Mouse (Mus musculus) CH12.LX (cell line): ENCODE measurements around the gene Dzank1. TPM values are rescaled to one million over a fixed set of nuclear protein-coding genes. Genes with fewer than 3 reads are reported as not detected.

Source experiments
- DNase-seq: peaks from one replicate; pipeline ENCODE4 v3.0.0-alpha.2; 2013; ENCODE audit errors: extremely low read depth
- H3K27ac ChIP-seq: 2 replicates; pipeline ENCODE4 v1.5.1; 2012; ENCODE audit warnings: low read depth, mild to moderate bottlenecking, control low read depth, moderate library complexity; ENCODE audit not compliant: insufficient read depth
- H3K27me3 ChIP-seq: replicated peaks from 2 replicates; pipeline ENCODE3; 2012; ENCODE audit warnings: inconsistent platforms
- H3K36me3 ChIP-seq, 2 experiments: replicated peaks in 1 of 2; 2 replicates each; pipeline versions ENCODE3 to v1.6.1; 2012; ENCODE audit warnings: inconsistent platforms in 1 of 2, low read length in 1 of 2, mild to moderate bottlenecking in 1 of 2, mixed read lengths in 1 of 2, moderate library complexity in 1 of 2; ENCODE audit not compliant: control insufficient read depth in 1 of 2, insufficient read depth in 1 of 2
- H3K4me1 ChIP-seq, 2 experiments: 2 replicates each; pipeline ENCODE4 v1.6.1; 2012; ENCODE audit warnings: inconsistent platforms in 1 of 2, moderate library complexity in 1 of 2; ENCODE audit not compliant: insufficient read depth in 2 of 2, control insufficient read depth in 1 of 2
- H3K4me2 ChIP-seq: 2 replicates; pipeline ENCODE4 v1.6.1; 2012; ENCODE audit warnings: low read depth, mild to moderate bottlenecking, control low read depth; ENCODE audit not compliant: poor library complexity, insufficient read depth, severe bottlenecking
- H3K4me3 ChIP-seq, 3 experiments: fragments of 150-350 bp in 1 of 3; sonication (generic) in 1 of 3; replicated peaks in 1 of 3; 2 replicates each; pipeline versions ENCODE3 to v1.5.1; 2011 to 2012; ENCODE audit warnings: low read depth in 2 of 3, low read length in 2 of 3, mild to moderate bottlenecking in 2 of 3, moderate library complexity in 2 of 3, control low read depth in 1 of 3, improper control_type of control experiment in 1 of 3, inconsistent platforms in 1 of 3, mixed read lengths in 1 of 3; ENCODE audit not compliant: poor library complexity in 1 of 3
- H3K79me2 ChIP-seq: replicated peaks from 2 replicates; pipeline ENCODE4 v1.6.1; 2012; ENCODE audit warnings: mild to moderate bottlenecking, moderate library complexity; ENCODE audit not compliant: control insufficient read depth, poor library complexity, insufficient read depth, severe bottlenecking; ENCODE audit errors: extremely low read depth
- H3K9ac ChIP-seq: 2 replicates; pipeline ENCODE4 v1.6.1; 2012; ENCODE audit warnings: low read depth, mild to moderate bottlenecking, control low read depth, moderate library complexity; ENCODE audit not compliant: insufficient read depth
- H3K9me3 ChIP-seq: replicated peaks from 2 replicates; pipeline ENCODE3; 2012; ENCODE audit warnings: low read length, inconsistent platforms, mixed read lengths
- CHD1 ChIP-seq: IDR thresholded peaks from 2 replicates; pipeline ENCODE4 v1.6.1; 2012; ENCODE audit warnings: low read depth, low read length, improper control_type of control experiment, inconsistent platforms
- CTCF ChIP-seq, 2 experiments: IDR thresholded peaks in 1 of 2; conservative IDR thresholded peaks in 1 of 2; 2 replicates each; pipeline ENCODE4 v1.5.1; 2011 to 2012; ENCODE audit warnings: low read depth in 2 of 2, low read length in 2 of 2, improper control_type of control experiment in 1 of 2, inconsistent platforms in 1 of 2, mild to moderate bottlenecking in 1 of 2, moderate library complexity in 1 of 2
- E2F4 ChIP-seq: IDR thresholded peaks from 2 replicates; pipeline ENCODE4 v1.6.1; 2011; ENCODE audit warnings: low read depth, low read length, improper control_type of control experiment; ENCODE audit not compliant: insufficient replicate concordance
- ELF1 ChIP-seq: IDR thresholded peaks from 2 replicates; pipeline ENCODE4 v1.6.1; 2014; ENCODE audit warnings: low read depth, mild to moderate bottlenecking, inconsistent platforms, low read length, improper control_type of control experiment
- EP300 ChIP-seq: IDR thresholded peaks from 2 replicates; pipeline ENCODE4 v1.6.1; 2011; ENCODE audit warnings: low read length, improper control_type of control experiment
- ETS1 ChIP-seq: conservative IDR thresholded peaks from 2 replicates; pipeline ENCODE4 v1.6.1; 2012; ENCODE audit warnings: low read depth, mild to moderate bottlenecking, inconsistent platforms, low read length, improper control_type of control experiment, moderate library complexity
- HCFC1 ChIP-seq: IDR thresholded peaks from 2 replicates; pipeline ENCODE4 v1.6.1; 2012; ENCODE audit warnings: low read depth, mild to moderate bottlenecking, inconsistent platforms, low read length, improper control_type of control experiment
- IRF4 ChIP-seq: IDR thresholded peaks from 2 replicates; pipeline ENCODE4 v1.6.1; 2014; ENCODE audit warnings: low read depth, mild to moderate bottlenecking, inconsistent platforms, low read length, improper control_type of control experiment
- JUN ChIP-seq: IDR thresholded peaks from 2 replicates; pipeline ENCODE4 v1.6.1; 2011; ENCODE audit warnings: low read depth, mild to moderate bottlenecking, low read length, improper control_type of control experiment, moderate library complexity; ENCODE audit not compliant: insufficient read depth
- JUND ChIP-seq: conservative IDR thresholded peaks from 2 replicates; pipeline ENCODE4 v1.6.1; 2011; ENCODE audit warnings: low read depth, low read length, improper control_type of control experiment
- MAFK ChIP-seq: IDR thresholded peaks from 2 replicates; pipeline ENCODE4 v1.6.1; 2011; ENCODE audit warnings: low read length, improper control_type of control experiment; ENCODE audit not compliant: insufficient replicate concordance
- MXI1 ChIP-seq: IDR thresholded peaks from 2 replicates; pipeline ENCODE4 v1.6.1; 2011; ENCODE audit warnings: mild to moderate bottlenecking, low read depth, low read length, improper control_type of control experiment
- MYC ChIP-seq: IDR thresholded peaks from 2 replicates; pipeline ENCODE4 v1.6.1; 2011; ENCODE audit warnings: low read depth, mild to moderate bottlenecking, improper control_type of control experiment, low read length
- PAX5 ChIP-seq: IDR thresholded peaks from 2 replicates; pipeline ENCODE4 v1.6.1; 2012; ENCODE audit warnings: low read length, inconsistent platforms, mixed read lengths
- POLR2A ChIP-seq: IDR thresholded peaks from 2 replicates; pipeline ENCODE4 v1.6.1; 2011; ENCODE audit warnings: low read depth, mild to moderate bottlenecking, improper control_type of control experiment, low read length
- POLR2AphosphoS2 ChIP-seq: IDR thresholded peaks from 2 replicates; pipeline ENCODE4 v1.6.1; 2011; ENCODE audit warnings: low read depth, low read length, improper control_type of control experiment
- RAD21 ChIP-seq: IDR thresholded peaks from 2 replicates; pipeline ENCODE4 v1.6.1; 2011; ENCODE audit warnings: low read depth, mild to moderate bottlenecking, low read length, improper control_type of control experiment, moderate library complexity
- RCOR1 ChIP-seq: conservative IDR thresholded peaks from 2 replicates; pipeline ENCODE4 v1.6.1; 2012; ENCODE audit warnings: low read depth, mild to moderate bottlenecking, inconsistent platforms, low read length, improper control_type of control experiment
- SIN3A ChIP-seq: IDR thresholded peaks from 2 replicates; pipeline ENCODE4 v1.6.1; 2012; ENCODE audit warnings: low read length, improper control_type of control experiment, inconsistent platforms
- SMC3 ChIP-seq: IDR thresholded peaks from 2 replicates; pipeline ENCODE4 v1.6.1; 2011; ENCODE audit warnings: low read depth, low read length, improper control_type of control experiment
- TCF12 ChIP-seq: IDR thresholded peaks from 2 replicates; pipeline ENCODE4 v1.6.1; 2014; ENCODE audit warnings: low read depth, mild to moderate bottlenecking, inconsistent platforms, low read length, improper control_type of control experiment
- UBTF ChIP-seq: IDR thresholded peaks from 2 replicates; pipeline ENCODE4 v1.6.1; 2012; ENCODE audit warnings: low read depth, mild to moderate bottlenecking, inconsistent platforms, low read length, improper control_type of control experiment, moderate library complexity
- USF1 ChIP-seq: IDR thresholded peaks from 2 replicates; pipeline ENCODE4 v1.6.1; 2014; ENCODE audit warnings: low read depth, mild to moderate bottlenecking, inconsistent platforms, low read length, improper control_type of control experiment
- ZC3H11A ChIP-seq: IDR thresholded peaks from 2 replicates; pipeline ENCODE4 v1.6.1; 2012; ENCODE audit warnings: low read depth, mild to moderate bottlenecking, inconsistent platforms, low read length, improper control_type of control experiment
- ZKSCAN1 ChIP-seq: IDR thresholded peaks from 2 replicates; pipeline ENCODE4 v1.6.1; 2012; ENCODE audit warnings: low read depth, inconsistent platforms, low read length, improper control_type of control experiment, borderline replicate concordance
- ZMIZ1 ChIP-seq: IDR thresholded peaks from 2 replicates; pipeline ENCODE4 v1.6.1; 2012; ENCODE audit warnings: low read depth, mild to moderate bottlenecking, inconsistent platforms, low read length, improper control_type of control experiment
- ZNF384 ChIP-seq: IDR thresholded peaks from 2 replicates; pipeline ENCODE4 v1.6.1; 2012; ENCODE audit warnings: low read depth, low read length, improper control_type of control experiment, inconsistent platforms
- dilution Hi-C: fragments of 300-500 bp; cut with MboI; formaldehyde crosslinking; loops from 2 replicates; pipeline ENCODE4 v1.14.3; 2020; ENCODE audit warnings: low sequenced_read_pairs; ENCODE audit not compliant: extremely low pct_unique_long_range_greater_than_20kb, extremely low pct_ligation_motif_present
- in situ Hi-C: fragments of 300-500 bp; cut with MboI; formaldehyde crosslinking; loops from 3 replicates; pipeline ENCODE4 v1.14.3; 2019; ENCODE audit warnings: low sequenced_read_pairs, low pct_ligation_motif_present, low pct_unique_long_range_greater_than_20kb, mixed read lengths
- polyA plus RNA-seq: library from polyadenylated mRNA; unstranded; fragments of >175 nt; gene quantifications from 2 replicates; pipeline ENCODE4 v1.2.1, GENCODE M21; 2012; ENCODE audit warnings: low read depth; ENCODE audit not compliant: insufficient read length
- total RNA-seq, 2 experiments: library from RNA; depleted of rRNA; stranded (reverse); fragments of 300-350 nt in 1 of 2; fragments of >200 nt in 1 of 2; gene quantifications; 2 replicates each; pipeline ENCODE4 v1.2.3; 2012 to 2014

Gene Dzank1
- total and polyA plus RNA-seq, 3 experiments = 0.08 to 0.29 (median 0.08) TPM

- Histone ChIP-seq H3K27me3 (peaks cover 3% of the 10 kb centered on the region), H3K4me2 (peak overlapping the region; percentile 48; the same call in 1 of the 2 replicates), H3K36me3 (no peaks in the 10 kb centered on the region), H3K9ac (no peak overlapping the region), H3K9me3 (no peaks in the 10 kb centered on the region), H3K4me1 (peaks cover 2 to 14% of the 10 kb centered on the region in 2 experiments; a peak in 2 of 4 replicates), H3K4me3 (peak overlapping the region in 1 of 3 experiments; percentile 62), H3K27ac (no peak overlapping the region), H3K79me2 (no peaks in the 10 kb centered on the region)
- no peak for TF ChIP-seq SMC3
- TF ChIP-seq JUND = no peak
- TF ChIP-seq IRF4 = no peak
- TF ChIP-seq PAX5 = no peak
- TF ChIP-seq EP300 = no peak
- no peak for TF ChIP-seq ZNF384
- TF ChIP-seq HCFC1 = no peak
- no peak for TF ChIP-seq USF1
- TF ChIP-seq MAFK = no peak
- TF ChIP-seq RAD21 = no peak
- no peak for TF ChIP-seq JUN
- TF ChIP-seq ETS1 = no peak
- no peak for TF ChIP-seq RCOR1
- TF ChIP-seq ZKSCAN1 = no peak
- TF ChIP-seq ZMIZ1 = no peak
- DNase-seq = no peak
- dilution Hi-C loops (no loop called here), in situ Hi-C loops (loop anchor here (10.0 kb wide), 1 partner anchor 614 kb away; no protein-coding TSS in a partner anchor)
Observed at GRCm38 (mm10) chr2:144458355-144458754, 68.9 kb downstream of the Dzank1 start.

- Histone ChIP-seq H3K4me3 (no peak overlapping the region), H3K4me1 (0 out of 4 replicates have a peak, but pooled peaks cover 0 to 2% of the 10 kb centered on the region in 2 experiments), H3K27me3 (peaks cover 3% of the 10 kb centered on the region), H3K9me3 (no peaks in the 10 kb centered on the region), H3K79me2 (no peaks in the 10 kb centered on the region), H3K36me3 (no peaks in the 10 kb centered on the region), H3K9ac (no peak overlapping the region), H3K4me2 (no peak overlapping the region), H3K27ac (no peak overlapping the region)
- in situ Hi-C loops = loop anchor here (10.0 kb wide), 1 partner anchor 608 kb away; no protein-coding TSS in a partner anchor
- DNase-seq = peak; percentile 81
- TF ChIP-seq SMC3 (peak; percentile 67), E2F4 (no peak), ELF1 (no peak), SIN3A (no peak), POLR2AphosphoS2 (no peak), IRF4 (no peak), POLR2A (no peak), TCF12 (0 out of 2 replicates have a peak, but pooled peaks have one; percentile 7), MAFK (no peak), CTCF (conservative IDR thresholded peaks at IDR 0.05 in 1 of 2, IDR thresholded peaks at IDR 0.05 in 1 of 2; ENCODE audit: low read depth in 2 of 2, low read length in 2 of 2) (peak; percentile 85 to 92), USF1 (no peak), ZMIZ1 (no peak), ZC3H11A (no peak; the same call in 1 of the 2 replicates), ETS1 (no peak), MXI1 (no peak), PAX5 (no peak), CHD1 (no peak), UBTF (no peak), ZKSCAN1 (no peak), RCOR1 (no peak), RAD21 (peak; percentile 89), MYC (no peak)
- dilution Hi-C loops = no loop called here
Observed at GRCm38 (mm10) chr2:144452364-144453008, 74.7 kb downstream of the Dzank1 start.
